Mouse (Mus musculus): ENCODE data around the gene Adamts6. TPM values are rescaled to one million over a fixed set of nuclear protein-coding genes. Genes with fewer than 3 reads are reported as not detected.

Gene Adamts6
- polyA plus RNA-seq, 1 experiment from 2014 or later: 4.8 TPM

- in situ Hi-C loops (cut with MboI; ENCODE audit: low pct_unique_long_range_greater_than_20kb): no loop called here
- H3K27me3 ChIP-seq: no peaks in the 10 kb centered on the region
- TF ChIP-seq CTCF (IDR thresholded peaks at IDR 0.05): no peak
- POLR2A ChIA-PET: no interaction called here
- CTCF ChIA-PET: interaction anchor here (1.4 kb wide), 1 partner anchor 11 kb away, joined by 9 read pairs; no protein-coding TSS in a partner anchor
- no peak for ATAC-seq
- DNase-seq (ENCODE audit: low read depth, low spot score): no peak
Observed at GRCm38 (mm10) chr13:104516146-104516545, 228.5 kb downstream of the Adamts6 start.

GRCm38 (mm10) chr13:104516766-104517364, 229.2 kb downstream of the Adamts6 start:
- CTCF ChIA-PET: interaction anchor here (1.4 kb wide), 1 partner anchor 11 kb away, joined by 9 read pairs; no protein-coding TSS in a partner anchor
- H3K27me3 ChIP-seq: no peaks in the 10 kb centered on the region
- ATAC-seq (no peak), DNase-seq (ENCODE audit: low read depth, low spot score) (no peak)
- TF ChIP-seq CTCF (IDR thresholded peaks at IDR 0.05): no peak
- in situ Hi-C loops (cut with MboI; ENCODE audit: low pct_unique_long_range_greater_than_20kb): no loop called here
- POLR2A ChIA-PET: interaction anchor here (0.7 kb wide), 1 partner anchor 317 kb away, joined by 4 read pairs; no protein-coding TSS in a partner anchor

DNA sequence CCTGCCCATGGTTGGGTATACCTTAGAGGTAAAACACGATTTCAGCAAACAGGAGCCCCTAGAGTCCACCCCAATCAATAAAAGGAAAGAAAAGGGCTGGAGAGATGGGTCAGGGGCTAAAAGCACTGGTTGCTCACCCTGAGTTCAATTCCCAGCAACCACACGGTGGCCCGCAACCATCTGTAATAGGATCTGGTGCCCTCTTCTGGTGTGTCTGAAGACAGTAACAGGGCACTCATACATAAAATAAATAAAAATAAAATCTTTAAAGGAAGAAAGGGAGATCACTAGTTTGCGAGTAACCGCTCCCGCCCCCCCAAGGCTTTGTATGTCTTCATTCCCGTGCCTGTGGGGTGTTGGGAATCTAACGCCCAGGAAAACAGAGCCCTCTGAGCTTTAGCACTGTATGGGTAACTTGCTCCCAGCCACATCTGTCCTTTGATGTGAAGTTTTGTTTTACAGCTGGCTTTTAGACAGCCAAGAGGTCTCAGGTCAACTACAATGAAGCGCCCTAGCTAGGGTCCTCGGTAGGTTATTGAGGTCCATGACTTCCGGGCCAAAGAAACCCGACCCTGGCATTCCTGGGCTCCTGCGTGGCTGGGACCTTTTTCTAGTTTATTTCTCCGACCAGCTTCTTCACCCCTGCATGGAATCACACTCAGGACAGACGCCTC, 230.1 kb downstream of the Adamts6 start:
- in situ Hi-C loops (cut with MboI; ENCODE audit: low pct_unique_long_range_greater_than_20kb): no loop called here

GRCm38 (mm10) chr13:104518312-104519005, 230.8 kb downstream of the Adamts6 start:
- ChIA-PET POLR2A (no interaction called here), CTCF (no interaction called here)
- DNase-seq (ENCODE audit: low read depth, low spot score) (no peak), ATAC-seq (no peak)
- H3K27me3 ChIP-seq: no peaks in the 10 kb centered on the region
- no peak for TF ChIP-seq CTCF (IDR thresholded peaks at IDR 0.05)
- in situ Hi-C loops (cut with MboI; ENCODE audit: low pct_unique_long_range_greater_than_20kb): no loop called here

More for the DNA sequence above, 230.1 kb downstream of the Adamts6 start:
- no peak for DNase-seq (ENCODE audit: low read depth, low spot score)
- ChIA-PET CTCF (interaction anchor here (1.4 kb wide), 1 partner anchor 10 kb away, joined by 9 read pairs; no protein-coding TSS in a partner anchor), POLR2A (no interaction called here)
- ATAC-seq: no peak
- TF ChIP-seq CTCF (IDR thresholded peaks at IDR 0.05): no peak
- H3K27me3 ChIP-seq: no peaks in the 10 kb centered on the region

DNA sequence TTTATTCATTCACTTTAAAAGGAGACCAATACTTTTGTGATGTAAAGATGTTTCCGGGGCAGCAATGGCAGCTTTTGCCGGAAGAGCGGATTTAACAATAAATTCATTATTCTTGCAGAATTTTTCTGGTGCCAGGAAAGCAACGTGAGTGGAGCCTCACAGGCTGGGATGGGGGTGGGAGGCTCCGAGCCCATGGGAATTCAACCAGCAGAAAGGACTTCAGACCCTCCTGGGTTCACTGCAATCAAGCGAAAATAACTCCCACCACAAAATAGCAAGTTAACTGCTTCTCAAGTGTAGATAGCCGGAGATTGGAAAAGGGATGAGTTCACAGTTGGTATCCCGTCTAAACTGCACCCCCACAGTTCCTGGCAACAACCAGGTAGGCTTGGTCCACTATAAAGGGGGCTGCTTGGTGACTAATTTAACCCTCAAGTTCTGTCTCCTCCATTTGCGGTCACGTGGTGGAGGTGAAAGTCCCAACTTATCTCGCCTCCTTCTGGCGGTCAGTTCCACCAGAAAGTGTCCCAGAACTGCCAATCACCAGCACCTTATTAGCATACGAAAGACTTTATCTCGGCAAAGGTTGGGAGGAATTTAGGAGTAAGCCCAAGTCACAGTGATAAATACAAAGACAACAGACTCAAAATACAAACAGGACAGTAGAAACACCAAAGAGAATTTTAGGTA, 231.5 kb downstream of the Adamts6 start:
- in situ Hi-C loops (cut with MboI; ENCODE audit: low pct_unique_long_range_greater_than_20kb): no loop called here
- ATAC-seq: no peak
- POLR2A ChIA-PET: no interaction called here
- no peak for DNase-seq (ENCODE audit: low read depth, low spot score)
- TF ChIP-seq CTCF (IDR thresholded peaks at IDR 0.05): no peak
- no peaks in the 10 kb centered on the region for H3K27me3 ChIP-seq
- CTCF ChIA-PET: interaction anchor here (1.9 kb wide), 1 partner anchor 14 kb away, joined by 4 read pairs; no protein-coding TSS in a partner anchor

- no peak for DNase-seq (ENCODE audit: low read depth, low spot score)
- CTCF ChIA-PET: interaction anchor here (1.9 kb wide), 1 partner anchor 13 kb away, joined by 4 read pairs; no protein-coding TSS in a partner anchor
- no peak for TF ChIP-seq CTCF (IDR thresholded peaks at IDR 0.05)
- no peaks in the 10 kb centered on the region for H3K27me3 ChIP-seq
- POLR2A ChIA-PET: no interaction called here
- in situ Hi-C loops (cut with MboI; ENCODE audit: low pct_unique_long_range_greater_than_20kb): no loop called here
- no peak for ATAC-seq
Observed at GRCm38 (mm10) chr13:104519981-104520380, 232.3 kb downstream of the Adamts6 start.

DNA sequence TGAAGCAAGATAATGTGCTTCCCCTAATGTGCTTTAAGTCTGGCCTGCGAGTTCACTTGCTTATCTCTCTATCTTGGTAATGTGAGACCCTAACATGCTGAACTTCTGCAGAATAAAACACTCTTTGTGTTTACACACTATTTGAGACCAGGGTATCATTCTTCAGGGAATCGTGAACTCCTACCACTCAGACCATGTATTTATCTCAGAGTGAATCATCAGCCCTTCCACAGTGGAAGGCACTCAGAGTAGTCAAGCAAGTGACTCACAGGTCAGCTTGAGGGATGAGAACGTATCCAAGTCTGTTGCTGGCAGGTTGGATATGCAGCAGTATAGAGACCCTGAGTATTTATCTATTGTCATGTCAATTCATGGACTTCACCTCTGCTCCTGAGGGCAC, 232.8 kb downstream of the Adamts6 start:
- DNase-seq (ENCODE audit: low read depth, low spot score): no peak
- ATAC-seq: no peak
- no peaks in the 10 kb centered on the region for H3K27me3 ChIP-seq
- in situ Hi-C loops (cut with MboI; ENCODE audit: low pct_unique_long_range_greater_than_20kb): no loop called here
- TF ChIP-seq CTCF (IDR thresholded peaks at IDR 0.05): no peak
- CTCF ChIA-PET: interaction anchor here (1.9 kb wide), 1 partner anchor 12 kb away, joined by 4 read pairs; no protein-coding TSS in a partner anchor
- POLR2A ChIA-PET: interaction anchor here (0.7 kb wide), 1 partner anchor 14 kb away, joined by 3 read pairs; no protein-coding TSS in a partner anchor

DNA sequence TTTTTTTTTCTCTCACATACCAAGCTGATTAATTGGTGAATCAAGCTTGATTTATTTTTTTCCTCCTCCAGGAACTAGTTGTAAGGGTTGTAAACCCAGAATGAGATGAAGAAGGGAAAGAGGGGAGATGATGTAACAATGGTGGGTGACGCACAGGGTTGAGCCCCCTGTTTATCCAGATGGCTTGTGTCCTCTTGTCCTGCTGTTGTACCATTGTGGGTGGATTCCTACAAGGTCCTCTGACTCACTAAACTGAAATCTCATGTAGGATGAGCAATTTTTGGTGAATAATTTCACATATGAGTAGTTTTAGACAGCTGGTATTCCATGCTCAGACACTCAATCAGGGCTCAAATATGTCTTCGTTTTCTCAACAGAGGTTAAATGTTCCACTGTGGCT, 233.9 kb downstream of the Adamts6 start:
- ATAC-seq (peak; percentile 48), DNase-seq (ENCODE audit: low read depth, low spot score) (peak; percentile 34)
- ChIA-PET CTCF (no interaction called here), POLR2A (no interaction called here)
- no peak for TF ChIP-seq CTCF (IDR thresholded peaks at IDR 0.05)
- no peaks in the 10 kb centered on the region for H3K27me3 ChIP-seq
- in situ Hi-C loops (cut with MboI; ENCODE audit: low pct_unique_long_range_greater_than_20kb): no loop called here

DNA sequence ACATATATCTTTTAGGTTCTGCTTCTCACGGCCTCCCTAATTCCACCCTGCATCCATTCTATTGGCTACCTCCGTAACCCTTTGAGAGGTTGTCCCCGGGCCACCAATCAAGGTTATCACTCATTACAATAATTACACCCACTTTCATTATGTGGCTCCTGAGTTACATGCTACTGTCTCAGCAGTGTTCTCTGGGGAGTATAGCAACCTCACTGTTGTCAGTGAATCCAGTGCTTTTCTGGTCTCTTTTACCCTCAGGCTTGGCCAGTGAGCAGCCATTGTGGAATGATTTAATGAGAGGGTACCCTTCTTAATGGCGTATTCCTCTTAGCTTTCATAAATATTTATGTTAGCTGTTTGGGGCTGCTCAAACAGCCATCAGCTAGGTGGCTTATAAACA, 238.0 kb downstream of the Adamts6 start:
- in situ Hi-C loops (cut with MboI; ENCODE audit: low pct_unique_long_range_greater_than_20kb): no loop called here
- no peaks in the 10 kb centered on the region for H3K27me3 ChIP-seq
- POLR2A ChIA-PET: no interaction called here
- CTCF ChIA-PET: no interaction called here
- no peak for DNase-seq (ENCODE audit: low read depth, low spot score)
- TF ChIP-seq CTCF (IDR thresholded peaks at IDR 0.05): no peak
- no peak for ATAC-seq

- ChIA-PET CTCF (interaction anchor here (1.0 to 3.0 kb wide), 3 partner anchors 12 to 22 kb away, joined by 3 to 9 read pairs (median 4); no protein-coding TSS in a partner anchor), POLR2A (no interaction called here)
- no peaks in the 10 kb centered on the region for H3K27me3 ChIP-seq
- in situ Hi-C loops (cut with MboI; ENCODE audit: low pct_unique_long_range_greater_than_20kb): no loop called here
- TF ChIP-seq CTCF (IDR thresholded peaks at IDR 0.05): no peak
- no peak for DNase-seq (ENCODE audit: low read depth, low spot score)
- no peak for ATAC-seq
Observed at GRCm38 (mm10) chr13:104529238-104529637, 241.6 kb downstream of the Adamts6 start.
